25 mouse cellular contexts compared by ENCODE assay signal in the genomic region with DNA sequence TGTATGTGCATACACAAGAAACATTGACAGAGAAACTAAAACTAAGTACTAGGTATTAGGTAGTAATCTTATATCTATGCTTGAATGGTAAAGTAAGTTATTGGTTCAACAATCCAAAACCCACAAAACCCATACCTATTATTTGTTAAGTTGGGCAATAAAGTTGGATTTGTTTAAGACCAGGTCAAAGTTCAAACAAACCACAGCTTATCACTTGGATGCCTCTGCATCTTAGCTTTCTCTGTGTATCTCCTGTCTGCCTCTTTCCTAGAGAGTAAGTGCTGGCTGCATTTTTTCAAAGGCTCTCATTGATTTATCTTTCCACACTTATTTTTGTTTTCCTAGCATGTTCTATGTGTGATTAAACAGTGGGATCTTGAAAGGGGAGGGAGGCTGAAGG.
"Had no signal": no experiment of that assay in that cellular context is flagged by ENCODE, and none has a peak within 500 bp of the region (broad histone marks: within the 10 kb centered on the region; RNA-seq: fewer than 3 reads in every experiment).

No protein-coding gene starts in this region.

- H3K9ac ChIP-seq: heart, embryonic 12.5 days; hindbrain, embryonic 12.5 days; hindbrain, embryonic 15.5 days; kidney, embryonic 15.5 days; limb, embryonic 13.5 days; limb, embryonic 15.5 days; liver, embryonic 15.5 days had no signal

- DNase-seq: gastrocnemius, adult 2 months; gastrocnemius, postnatal 10 days; gastrocnemius, postnatal 25 days; heart, adult 18-20 months; heart, postnatal 10 days; heart, postnatal 4 days; kidney, adult 11 months; kidney, adult 2 months; kidney, adult 9 months; kidney, postnatal 14 days; kidney, postnatal 36 days; layer of hippocampus, adult 9-11 months; layer of hippocampus, postnatal 36 days; left cerebral cortex, postnatal 4 days had no signal

- H3K27ac ChIP-seq: gastrocnemius, adult 2 months; heart, embryonic 10.5 days; hindbrain, embryonic 10.5 days; hindbrain, embryonic 12.5 days; hindbrain, embryonic 15.5 days; hindbrain, postnatal 0 days; kidney, embryonic 15.5 days; kidney, postnatal 0 days; limb, embryonic 13.5 days; limb, embryonic 15.5 days; liver, embryonic 15.5 days had no signal

- H3K4me2 ChIP-seq: heart, embryonic 12.5 days; hindbrain, embryonic 12.5 days; hindbrain, embryonic 15.5 days; kidney, embryonic 15.5 days; limb, embryonic 13.5 days; limb, embryonic 15.5 days; liver, embryonic 15.5 days had no signal

- ATAC-seq: hindbrain, postnatal 0 days had no signal

- H3K9me3 ChIP-seq: heart, embryonic 10.5 days; hindbrain, embryonic 15.5 days; kidney, embryonic 15.5 days; limb, embryonic 13.5 days; limb, embryonic 15.5 days; liver, embryonic 15.5 days had no signal

- H3K27me3 ChIP-seq: heart, embryonic 12.5 days; hindbrain, embryonic 12.5 days; hindbrain, embryonic 15.5 days; kidney, embryonic 15.5 days; limb, embryonic 13.5 days; limb, embryonic 15.5 days; liver, embryonic 15.5 days had no signal

- H3K4me3 ChIP-seq: gastrocnemius, adult 2 months; heart, embryonic 10.5 days; heart, embryonic 12.5 days; hindbrain, embryonic 10.5 days; hindbrain, embryonic 12.5 days; hindbrain, embryonic 15.5 days; kidney, embryonic 15.5 days; limb, embryonic 13.5 days; limb, embryonic 15.5 days; liver, embryonic 15.5 days had no signal
